Mouse (Mus musculus): ENCODE results near the gene Syt8.

GRCm38 (mm10) chr7:142419887-142420286, 14.8 kb upstream of the Syt8 start:
- TF ChIP-seq CTCF (IDR thresholded peaks at IDR 0.05; ENCODE audit: control insufficient read depth, insufficient read depth, low read length) (no peak), POLR2A (IDR thresholded peaks at IDR 0.05; ENCODE audit: borderline replicate concordance, control insufficient read depth, low read depth, low read length) (no peak)
